In genomic region chr16:13781216-13781615, GRCm38 (mm10) we compare ENCODE assay signal across 8 mouse cellular contexts. TPM values are rescaled to one million over a fixed set of nuclear protein-coding genes. Genes with fewer than 3 reads are reported as not detected.
A peak's percentile ranks its signal among the peaks of the same experiment; 100 is the strongest.
DNase-seq lines count a peak whose midpoint lies in the region; ATAC-seq and TF ChIP-seq lines count a peak whose summit lies in the region.

No protein-coding gene starts in this region.

- H3K27ac ChIP-seq in cerebellum, adult 2 months (ENCODE audit: insufficient read depth, low read length): no peak overlapping the region
- peak overlapping the region; percentile 65; the same call in 1 of the 2 replicates for H3K27ac ChIP-seq in liver, embryonic 11.5 days (ENCODE audit: low read depth, low read length)

- ATAC-seq in cerebellum, adult (ENCODE audit: insufficient number of reproducible peaks, low FRiP score, low TSS enrichment): no peak
- peak; percentile 73 for ATAC-seq in liver, embryonic 11.5 days (replicated peaks; ENCODE audit: low FRiP score)

- peak overlapping the region; percentile 86 for H3K4me3 ChIP-seq in cerebellum, adult 2 months (replicated peaks; ENCODE audit: insufficient read depth, low read depth, low read length)
- peak overlapping the region; percentile 82 for H3K4me3 ChIP-seq in liver, embryonic 11.5 days (ENCODE audit: low read depth, low read length)

- H3K9me3 ChIP-seq in liver, embryonic 11.5 days (ENCODE audit: control insufficient read depth, low read length): 0 out of 2 replicates have a peak, but pooled peaks cover 2% of the 10 kb centered on the region

- H3K9ac ChIP-seq in liver, embryonic 11.5 days (ENCODE audit: low read depth, low read length): peak overlapping the region; percentile 92

- peaks cover 19% of the 10 kb centered on the region for H3K36me3 ChIP-seq in liver, embryonic 11.5 days (ENCODE audit: control insufficient read depth, insufficient read depth, low read length)

- intact Hi-C loops in left cerebral cortex, postnatal 36 days (cut with DNase I): no loop called here

- no peak for TF ChIP-seq POLR2A in cerebellum, adult 2 months (IDR thresholded peaks at IDR 0.05; ENCODE audit: borderline replicate concordance, insufficient read depth, low read length)

- TF ChIP-seq CTCF in cerebellum, adult 2 months (IDR thresholded peaks at IDR 0.05; ENCODE audit: borderline replicate concordance, insufficient read depth, low read depth, low read length): no peak

- no peak for DNase-seq in cerebellum, adult 2 months
- peak; percentile 10 for DNase-seq in thymus, postnatal 4 days
- DNase-seq in thymus, postnatal 0 days (ENCODE audit: low spot score): no peak
- DNase-seq in liver, embryonic 11.5 days (ENCODE audit: low spot score): no peak
- DNase-seq in layer of hippocampus, postnatal 36 days: no peak
- no peak for DNase-seq in left cerebral cortex, postnatal 36 days (ENCODE audit: low spot score in 2 of 2)
- no peak for DNase-seq in cerebellum, postnatal 36 days

- no peaks in the 10 kb centered on the region for H3K27me3 ChIP-seq in cerebellum, adult 2 months (ENCODE audit: control insufficient read depth, insufficient read depth, low read length)
- H3K27me3 ChIP-seq in liver, embryonic 11.5 days (replicated peaks; ENCODE audit: control insufficient read depth, insufficient read depth, low read length): no peaks in the 10 kb centered on the region

- peak overlapping the region; percentile 86 for H3K4me2 ChIP-seq in liver, embryonic 11.5 days

- 26% methylated on average over 8 of the region's 8 CpGs for WGBS in cerebellum, adult 2 months
- WGBS in liver, embryonic 11.5 days: 17% methylated on average over 8 of the region's 8 CpGs

- H3K4me1 ChIP-seq in cerebellum, adult 2 months (ENCODE audit: control insufficient read depth, insufficient read depth, low read length): peaks cover 3% of the 10 kb centered on the region; the same call in 1 of the 2 replicates
- peaks cover 16% of the 10 kb centered on the region for H3K4me1 ChIP-seq in liver, embryonic 11.5 days (replicated peaks; ENCODE audit: control insufficient read depth, insufficient read depth, low read length)

RNA-seq across cellular contexts. Expression of gene Rrn3, which starts 0.7 kb away (rescaled TPM):
- 35.8 and 39.1 TPM in 2 replicates for polyA plus RNA-seq in cerebellum, adult 2 months (2012; rRNA removed)
- polyA plus RNA-seq in thymus, postnatal 0 days (2015; fragmentation: Nextera tagmentation; extraction: Ambion mirVana): 48.8 and 51.5 TPM in 2 replicates
- polyA plus RNA-seq in liver, embryonic 11.5 days (2014; fragmentation: Nextera tagmentation; extraction: Ambion mirVana): 67.1 and 77.2 TPM in 2 replicates
- 10 to 100 TPM; 51.2 to 51.4 TPM for total RNA-seq in layer of hippocampus, postnatal 36 days (2021)
- 10 to 100 TPM; 46.9 to 47.6 TPM for total RNA-seq in left cerebral cortex, postnatal 36 days (2021)

RNA-seq across cellular contexts. Expression of gene Ntan1, which starts 37.4 kb away (rescaled TPM):
- 120 and 121 TPM in 2 replicates for polyA plus RNA-seq in cerebellum, adult 2 months (2012; rRNA removed)
- polyA plus RNA-seq in thymus, postnatal 0 days (2015; fragmentation: Nextera tagmentation; extraction: Ambion mirVana): 150 and 155 TPM in 2 replicates
- 83.8 and 84.4 TPM in 2 replicates for polyA plus RNA-seq in liver, embryonic 11.5 days (2014; fragmentation: Nextera tagmentation; extraction: Ambion mirVana)
- total RNA-seq in layer of hippocampus, postnatal 36 days (2021): 10 to 100 TPM; 78.6 to 95.1 TPM
- total RNA-seq in left cerebral cortex, postnatal 36 days (2021): 10 to 100 TPM; 99.3 to 99.7 TPM

RNA-seq across cellular contexts. Expression of gene Pla2g10, which starts 50.4 kb away (rescaled TPM):
- not detected in 2 replicates for polyA plus RNA-seq in cerebellum, adult 2 months (2012; rRNA removed)
- polyA plus RNA-seq in thymus, postnatal 0 days (2015; fragmentation: Nextera tagmentation; extraction: Ambion mirVana): 0.67 and 1.1 TPM in 2 replicates
- polyA plus RNA-seq in liver, embryonic 11.5 days (2014; fragmentation: Nextera tagmentation; extraction: Ambion mirVana): 0.48 and 1.2 TPM in 2 replicates
- total RNA-seq in layer of hippocampus, postnatal 36 days (2021): not detected
- total RNA-seq in left cerebral cortex, postnatal 36 days (2021): not detected
